Mouse (Mus musculus): ENCODE results near the gene Cdkn1a. TPM values are rescaled to one million over a fixed set of nuclear protein-coding genes. Genes with fewer than 3 reads are reported as not detected.
A peak's percentile ranks its signal among the peaks of the same experiment; 100 is the strongest.

Cdkn1a gene
- polyA plus RNA-seq, 1 experiment from 2014 or later, result 184 TPM

DNA sequence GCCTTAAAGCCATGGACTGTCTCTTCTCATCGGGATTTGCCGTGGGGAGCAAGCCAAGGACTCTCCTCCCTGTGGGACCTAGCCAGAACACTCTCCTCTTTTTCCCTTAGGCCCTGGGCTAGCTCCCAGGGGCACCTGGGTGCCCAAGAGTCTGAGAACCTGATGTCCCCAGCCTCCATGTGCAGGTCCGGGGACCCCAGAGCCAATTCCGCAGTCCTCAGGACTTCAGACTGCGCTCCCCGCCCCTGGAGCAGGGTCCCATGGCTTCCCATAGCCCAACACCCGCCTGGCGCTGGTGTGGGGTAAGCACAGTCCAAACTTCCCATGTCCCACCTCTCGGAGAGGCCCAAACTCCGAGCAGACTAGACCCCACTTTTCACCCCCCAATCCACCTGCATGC, 5.5 kb upstream of the Cdkn1a start:
- no peak for ATAC-seq
- Histone ChIP-seq H3K27me3 (replicated peaks; ENCODE audit: control insufficient read depth, insufficient read depth, low read length) (0 out of 2 replicates have a peak, but pooled peaks cover 3% of the 10 kb centered on the region), H3K36me3 (ENCODE audit: control insufficient read depth, insufficient read depth, low read length) (no peaks in the 10 kb centered on the region), H3K9ac (ENCODE audit: low read depth, low read length) (no peak overlapping the region), H3K27ac (ENCODE audit: low read depth, low read length) (no peak overlapping the region), H3K4me1 (ENCODE audit: control insufficient read depth, insufficient read depth, low read depth, low read length) (peaks cover 10% of the 10 kb centered on the region), H3K4me2 (ENCODE audit: low read length) (no peak overlapping the region), H3K9me3 (ENCODE audit: control insufficient read depth, low read length) (no peaks in the 10 kb centered on the region), H3K4me3 (ENCODE audit: low read length) (no peak overlapping the region)
- 77% methylated on average over 10 of the region's 10 CpGs for WGBS

DNA sequence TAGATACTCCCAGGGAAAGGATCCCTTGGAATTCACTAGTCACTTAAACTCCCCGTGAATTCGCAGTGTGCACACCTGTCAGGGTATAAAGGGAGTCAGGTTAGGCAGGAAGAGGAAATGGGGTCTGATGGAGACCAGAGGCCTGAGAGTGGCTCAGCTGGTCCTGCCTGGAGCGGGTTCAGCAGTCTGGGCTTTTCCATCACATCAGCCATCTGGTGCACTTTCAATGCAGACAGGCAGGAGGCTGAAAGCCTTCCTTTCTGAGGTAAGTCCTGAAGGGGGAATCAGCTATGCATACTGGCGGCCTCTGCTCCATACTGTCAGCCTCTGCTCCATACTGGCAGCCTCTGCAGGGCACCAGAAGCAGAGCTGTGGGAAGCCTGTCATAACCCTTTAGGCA, 3.9 kb upstream of the Cdkn1a start:
- 68% methylated on average over 4 of the region's 4 CpGs for WGBS
- no peak for ATAC-seq

DNA sequence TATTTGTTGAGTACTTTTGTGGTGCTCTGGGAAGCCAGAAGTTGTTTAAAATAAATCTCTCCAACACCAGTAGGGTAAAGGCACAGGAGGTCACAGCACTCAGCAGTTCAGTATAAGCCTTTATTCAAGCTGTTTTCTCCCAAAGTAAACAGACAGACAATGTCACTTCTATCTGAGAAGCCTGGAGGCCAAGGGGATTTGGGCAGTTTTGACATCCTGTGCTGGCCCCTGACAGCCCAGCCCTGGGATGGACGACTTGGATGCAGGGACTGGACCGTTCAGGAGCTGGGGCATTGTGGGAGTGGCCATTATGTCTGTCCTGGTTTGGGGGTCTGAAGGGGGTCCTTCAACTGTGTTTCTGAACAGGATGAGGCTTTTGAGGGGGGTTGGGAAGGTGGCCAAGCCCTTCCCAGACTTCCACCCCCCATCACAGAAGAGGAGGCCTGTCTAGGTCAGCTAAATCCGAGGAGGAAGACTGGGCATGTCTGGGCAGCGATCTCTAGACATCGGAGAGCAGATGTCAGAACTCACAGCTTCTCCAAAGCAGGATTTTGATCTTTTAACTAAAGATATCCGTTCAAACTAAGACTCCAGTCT, 670 bp downstream of the Cdkn1a start:
- Histone ChIP-seq H3K27ac (ENCODE audit: low read depth, low read length) (no peak overlapping the region), H3K4me2 (ENCODE audit: low read length) (no peak overlapping the region), H3K9ac (ENCODE audit: low read depth, low read length) (no peak overlapping the region), H3K4me1 (ENCODE audit: control insufficient read depth, insufficient read depth, low read depth, low read length) (peaks cover 2% of the 10 kb centered on the region; the same call in 1 of the 2 replicates), H3K27me3 (replicated peaks; ENCODE audit: control insufficient read depth, insufficient read depth, low read length) (no peaks in the 10 kb centered on the region), H3K36me3 (ENCODE audit: control insufficient read depth, insufficient read depth, low read length) (no peaks in the 10 kb centered on the region), H3K4me3 (ENCODE audit: low read length) (no peak overlapping the region), H3K9me3 (ENCODE audit: control insufficient read depth, low read length) (no peaks in the 10 kb centered on the region)
- no peak for ATAC-seq
- 49% methylated on average over 6 of the region's 6 CpGs for WGBS

More for the DNA sequence above, 3.9 kb upstream of the Cdkn1a start:
- no peaks in the 10 kb centered on the region for H3K36me3 ChIP-seq (ENCODE audit: control insufficient read depth, insufficient read depth, low read length)
- H3K9ac ChIP-seq (ENCODE audit: low read depth, low read length), result no peak overlapping the region
- H3K9me3 ChIP-seq (ENCODE audit: control insufficient read depth, low read length), result no peaks in the 10 kb centered on the region
- H3K4me1 ChIP-seq (ENCODE audit: control insufficient read depth, insufficient read depth, low read depth, low read length), result peaks cover under 1% of the 10 kb centered on the region; the same call in 1 of the 2 replicates
- H3K4me2 ChIP-seq (ENCODE audit: low read length), result no peak overlapping the region
- H3K27me3 ChIP-seq (replicated peaks; ENCODE audit: control insufficient read depth, insufficient read depth, low read length), result 0 out of 2 replicates have a peak, but pooled peaks cover 3% of the 10 kb centered on the region
- H3K27ac ChIP-seq (ENCODE audit: low read depth, low read length), result no peak overlapping the region
- H3K4me3 ChIP-seq (ENCODE audit: low read length), result no peak overlapping the region

DNA sequence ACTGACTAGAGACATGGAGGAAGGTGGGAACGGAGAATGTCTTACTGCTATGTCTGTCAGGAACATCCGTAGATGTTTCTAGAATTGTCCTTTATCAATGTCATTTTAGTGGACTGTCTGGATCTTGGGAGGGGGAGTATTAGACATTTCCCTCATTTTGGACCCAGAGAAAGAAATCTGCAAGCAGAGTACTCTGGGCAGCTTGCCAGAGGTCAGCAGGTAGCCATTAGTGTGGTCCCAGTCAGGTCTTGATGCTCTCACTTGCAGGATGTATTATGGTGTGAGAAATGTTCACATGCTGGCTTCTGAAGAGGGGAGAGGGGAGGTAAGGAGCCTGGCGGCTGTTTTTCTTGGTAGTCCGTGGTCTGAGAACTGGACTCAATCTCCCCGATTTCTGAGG, 1.7 kb downstream of the Cdkn1a start:
- 59% methylated on average over 5 of the region's 5 CpGs for WGBS
- no peak overlapping the region for H3K27ac ChIP-seq (ENCODE audit: low read depth, low read length)
- H3K27me3 ChIP-seq (replicated peaks; ENCODE audit: control insufficient read depth, insufficient read depth, low read length), result no peaks in the 10 kb centered on the region
- no peak overlapping the region for H3K4me2 ChIP-seq (ENCODE audit: low read length)
- H3K36me3 ChIP-seq (ENCODE audit: control insufficient read depth, insufficient read depth, low read length), result no peaks in the 10 kb centered on the region
- ATAC-seq, result no peak
- H3K4me3 ChIP-seq (ENCODE audit: low read length), result no peak overlapping the region
- no peak overlapping the region for H3K9ac ChIP-seq (ENCODE audit: low read depth, low read length)
- no peaks in the 10 kb centered on the region for H3K9me3 ChIP-seq (ENCODE audit: control insufficient read depth, low read length)
- H3K4me1 ChIP-seq (ENCODE audit: control insufficient read depth, insufficient read depth, low read depth, low read length), result peaks cover 2% of the 10 kb centered on the region; the same call in 1 of the 2 replicates

DNA sequence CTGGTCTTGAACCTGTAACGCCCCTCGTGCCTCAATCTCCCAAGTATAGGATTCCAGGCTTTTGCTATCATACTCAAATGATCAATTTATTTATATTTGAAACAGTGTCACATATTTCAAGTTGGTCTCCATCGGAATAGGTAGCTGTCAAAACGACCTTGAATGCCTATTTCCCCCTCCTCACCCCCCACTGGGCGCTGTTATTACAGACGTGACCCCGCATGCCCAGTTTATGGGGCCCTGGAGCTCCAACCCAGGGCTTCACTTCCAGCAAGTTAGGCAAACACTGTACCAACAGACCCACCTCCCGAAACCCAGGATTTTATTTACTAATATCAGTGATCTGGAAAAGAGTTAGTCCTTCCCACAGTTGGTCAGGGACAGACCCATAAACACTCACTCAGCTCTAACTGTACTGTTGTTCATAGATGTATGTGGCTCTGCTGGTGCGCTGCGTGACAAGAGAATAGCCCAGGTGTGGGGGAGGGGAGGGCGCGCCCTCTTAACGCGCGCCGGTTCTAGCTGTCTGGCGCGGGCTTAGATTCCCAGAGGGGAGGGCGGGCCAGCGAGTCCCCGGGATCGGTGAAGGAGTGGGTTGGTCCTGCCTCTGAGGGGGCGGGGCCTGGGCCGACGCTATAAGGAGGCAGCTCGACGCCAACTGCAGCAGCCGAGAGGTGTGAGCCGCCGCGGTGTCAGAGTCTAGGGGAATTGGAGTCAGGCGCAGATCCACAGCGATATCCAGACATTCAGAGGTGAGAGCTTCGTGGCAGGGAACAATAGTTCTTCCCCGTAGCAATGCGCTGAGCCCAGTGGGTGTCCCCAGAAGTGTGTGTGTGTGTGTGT, 2.6 kb downstream of the Cdkn1a start:
- Histone ChIP-seq H3K9me3 (ENCODE audit: control insufficient read depth, low read length) (no peaks in the 10 kb centered on the region), H3K36me3 (ENCODE audit: control insufficient read depth, insufficient read depth, low read length) (no peaks in the 10 kb centered on the region), H3K27me3 (replicated peaks; ENCODE audit: control insufficient read depth, insufficient read depth, low read length) (no peaks in the 10 kb centered on the region), H3K4me3 (ENCODE audit: low read length) (peak overlapping the region; percentile 55), H3K27ac (ENCODE audit: low read depth, low read length) (peak overlapping the region; percentile 41; the same call in 1 of the 2 replicates), H3K4me1 (ENCODE audit: control insufficient read depth, insufficient read depth, low read depth, low read length) (peaks cover 2% of the 10 kb centered on the region; the same call in 1 of the 2 replicates), H3K9ac (ENCODE audit: low read depth, low read length) (peak overlapping the region; percentile 74), H3K4me2 (ENCODE audit: low read length) (peak overlapping the region; percentile 55)
- ATAC-seq, result peak; percentile 86
- WGBS, result 6% methylated on average over 36 of the region's 36 CpGs

DNA sequence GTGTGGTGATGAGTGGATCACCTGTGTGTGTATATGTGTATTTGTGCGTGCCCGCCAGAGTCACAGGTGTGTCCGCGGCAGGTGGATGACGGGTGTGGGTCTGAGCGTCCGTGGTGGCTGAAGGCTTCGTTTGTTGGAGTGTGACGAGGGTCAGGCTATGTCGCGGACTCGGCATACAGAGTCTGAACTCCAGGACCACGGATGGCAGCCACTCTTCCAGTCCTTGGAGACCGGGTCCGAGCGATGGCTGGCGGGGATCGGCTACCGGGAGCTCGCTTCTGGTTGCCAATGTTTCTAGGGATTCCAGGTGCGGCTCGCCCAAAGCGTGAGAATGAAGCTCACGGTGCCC, 3.2 kb downstream of the Cdkn1a start:
- H3K4me3 ChIP-seq (ENCODE audit: low read length), result peak overlapping the region; percentile 55
- peak; percentile 27; the same call in 1 of the 2 replicates for ATAC-seq
- peak overlapping the region; percentile 55 for H3K4me2 ChIP-seq (ENCODE audit: low read length)
- H3K4me1 ChIP-seq (ENCODE audit: control insufficient read depth, insufficient read depth, low read depth, low read length), result peaks cover 2% of the 10 kb centered on the region; the same call in 1 of the 2 replicates
- WGBS, result 2% methylated on average over 24 of the region's 24 CpGs
- H3K27ac ChIP-seq (ENCODE audit: low read depth, low read length), result peak overlapping the region; percentile 41; the same call in 1 of the 2 replicates
- no peaks in the 10 kb centered on the region for H3K27me3 ChIP-seq (replicated peaks; ENCODE audit: control insufficient read depth, insufficient read depth, low read length)
- peak overlapping the region; percentile 74 for H3K9ac ChIP-seq (ENCODE audit: low read depth, low read length)
- peaks cover 4% of the 10 kb centered on the region; the same call in 1 of the 2 replicates for H3K36me3 ChIP-seq (ENCODE audit: control insufficient read depth, insufficient read depth, low read length)
- no peaks in the 10 kb centered on the region for H3K9me3 ChIP-seq (ENCODE audit: control insufficient read depth, low read length)

DNA sequence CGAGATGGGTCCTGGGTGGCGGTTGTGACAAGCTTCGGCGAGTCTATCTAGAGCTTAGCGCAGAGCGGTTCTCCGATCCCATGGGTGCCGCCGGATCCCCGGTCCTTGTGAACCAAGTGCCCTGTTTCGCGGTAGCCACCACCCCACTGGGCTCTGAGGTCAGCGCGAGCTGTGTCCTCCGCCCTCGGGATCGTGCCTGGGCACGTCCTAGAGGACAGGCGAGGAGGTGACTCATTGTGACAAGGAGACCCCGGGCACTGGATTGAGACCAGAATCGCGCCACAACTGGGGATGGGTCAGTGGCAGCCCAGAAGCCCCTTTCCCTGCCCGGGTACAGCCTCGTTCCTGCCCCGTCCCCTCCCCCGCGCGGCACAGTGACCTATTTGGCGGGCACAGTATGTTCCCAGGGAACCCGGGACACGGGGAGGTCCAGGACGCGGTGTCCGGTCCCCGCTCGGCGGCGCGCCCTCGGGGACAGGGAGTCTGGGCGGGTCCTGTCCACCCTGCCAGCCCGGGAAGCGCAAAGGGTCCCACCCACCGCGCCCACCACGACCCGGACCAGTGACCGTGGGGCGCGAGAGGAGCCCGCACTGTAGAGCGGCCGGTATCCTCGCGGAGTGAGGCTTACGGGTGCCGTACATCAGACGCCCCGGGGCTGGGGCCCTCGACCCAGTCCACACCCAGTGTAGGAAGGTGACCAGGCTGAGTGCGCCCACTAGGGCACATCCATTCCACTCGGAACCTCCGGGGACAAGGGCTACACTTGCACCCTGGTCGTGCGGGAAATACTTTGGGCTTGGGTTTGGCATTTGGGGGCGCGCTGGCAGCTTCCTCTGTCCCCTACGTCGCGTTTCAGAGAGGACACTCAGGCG, 3.8 kb downstream of the Cdkn1a start:
- peak overlapping the region; percentile 55 for H3K4me2 ChIP-seq (ENCODE audit: low read length)
- peak overlapping the region; percentile 55 for H3K4me3 ChIP-seq (ENCODE audit: low read length)
- peaks cover 7% of the 10 kb centered on the region; the same call in 1 of the 2 replicates for H3K36me3 ChIP-seq (ENCODE audit: control insufficient read depth, insufficient read depth, low read length)
- ATAC-seq, result peak; percentile 50
- no peaks in the 10 kb centered on the region for H3K9me3 ChIP-seq (ENCODE audit: control insufficient read depth, low read length)
- under 1% methylated on average over 65 of the region's 71 CpGs for WGBS
- peaks cover 2% of the 10 kb centered on the region; the same call in 1 of the 2 replicates for H3K4me1 ChIP-seq (ENCODE audit: control insufficient read depth, insufficient read depth, low read depth, low read length)
- peak overlapping the region; percentile 41 for H3K27ac ChIP-seq (ENCODE audit: low read depth, low read length)
- peak overlapping the region; percentile 74 for H3K9ac ChIP-seq (ENCODE audit: low read depth, low read length)
- no peaks in the 10 kb centered on the region for H3K27me3 ChIP-seq (replicated peaks; ENCODE audit: control insufficient read depth, insufficient read depth, low read length)

DNA sequence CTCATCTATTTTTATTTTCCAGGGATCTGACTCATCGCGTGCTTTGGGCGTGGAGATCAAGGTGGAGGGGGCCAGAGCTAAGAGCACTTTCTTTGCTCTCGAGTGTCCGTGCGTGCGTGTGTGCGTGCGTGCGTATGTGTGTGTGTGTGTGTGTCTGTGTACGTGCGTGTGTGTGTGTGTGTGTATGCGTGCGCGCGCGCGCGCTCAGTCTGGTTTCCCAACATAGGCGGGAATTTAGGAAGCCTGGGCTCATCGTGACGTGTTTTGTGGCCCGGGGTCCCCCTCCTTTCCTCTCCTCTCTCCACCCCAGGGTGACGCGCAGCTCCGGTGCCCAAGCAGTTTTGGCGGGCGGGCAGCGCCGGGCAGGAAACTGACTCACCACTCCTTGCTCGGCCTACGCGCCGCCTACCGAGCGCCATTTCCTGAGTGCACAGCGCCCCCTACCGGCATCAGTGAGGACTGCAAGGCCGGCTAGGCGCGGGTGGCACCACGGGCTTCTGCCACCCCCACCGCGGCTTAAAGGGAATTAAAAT, 4.5 kb downstream of the Cdkn1a start:
- Histone ChIP-seq H3K4me3 (ENCODE audit: low read length) (peak overlapping the region; percentile 55), H3K27ac (ENCODE audit: low read depth, low read length) (peak overlapping the region; percentile 41), H3K4me2 (ENCODE audit: low read length) (peak overlapping the region; percentile 55), H3K9ac (ENCODE audit: low read depth, low read length) (peak overlapping the region; percentile 74), H3K27me3 (replicated peaks; ENCODE audit: control insufficient read depth, insufficient read depth, low read length) (no peaks in the 10 kb centered on the region), H3K4me1 (ENCODE audit: control insufficient read depth, insufficient read depth, low read depth, low read length) (peaks cover 2% of the 10 kb centered on the region; the same call in 1 of the 2 replicates), H3K9me3 (ENCODE audit: control insufficient read depth, low read length) (no peaks in the 10 kb centered on the region), H3K36me3 (ENCODE audit: control insufficient read depth, insufficient read depth, low read length) (peaks cover 14% of the 10 kb centered on the region)
- peak; percentile 90 for ATAC-seq
- WGBS, result 0% methylated on average over 44 of the region's 44 CpGs
